Mouse (Mus musculus) lung, adult 2 months (tissue): ENCODE data around the gene Pkd1l2.

Experiments
- CTCF ChIP-seq: fragments of 200-500 bp; IDR thresholded peaks from 2 replicates; pipeline ENCODE4 v1.5.1; 2011; ENCODE audit warnings: mild to moderate bottlenecking, low read length, control low read depth; ENCODE audit not compliant: insufficient read depth
- POLR2A ChIP-seq: fragments of 200-500 bp; IDR thresholded peaks from 2 replicates; pipeline ENCODE4 v1.6.1; 2011; ENCODE audit warnings: low read depth, mild to moderate bottlenecking, control low read depth, low read length, borderline replicate concordance; ENCODE audit errors: extremely low read depth

DNA sequence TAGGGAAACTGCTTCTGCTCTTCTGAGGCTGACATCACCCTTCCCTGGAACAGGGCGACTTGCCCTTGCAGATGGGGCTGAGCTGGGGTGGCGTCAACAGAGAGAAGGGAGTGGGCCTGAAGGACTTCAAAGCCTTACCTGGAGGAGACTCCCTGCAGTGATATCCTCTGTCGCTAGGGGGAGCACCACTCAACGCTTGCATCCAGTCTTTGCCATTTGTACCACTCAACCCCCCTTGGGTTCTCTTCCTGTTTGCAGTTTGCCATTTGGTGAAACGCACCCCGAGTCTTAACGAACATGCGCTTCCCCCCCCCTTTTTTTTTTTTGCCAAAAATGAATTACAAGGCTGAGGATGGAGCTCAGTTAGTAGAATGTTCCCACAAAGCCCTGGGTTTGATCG is 25.3 kb upstream of the Pkd1l2 start:
- TF ChIP-seq CTCF (peak; percentile 97), POLR2A (no peak)
